Comparison of ENCODE assay signal across 7 mouse cellular contexts in the genomic region with DNA sequence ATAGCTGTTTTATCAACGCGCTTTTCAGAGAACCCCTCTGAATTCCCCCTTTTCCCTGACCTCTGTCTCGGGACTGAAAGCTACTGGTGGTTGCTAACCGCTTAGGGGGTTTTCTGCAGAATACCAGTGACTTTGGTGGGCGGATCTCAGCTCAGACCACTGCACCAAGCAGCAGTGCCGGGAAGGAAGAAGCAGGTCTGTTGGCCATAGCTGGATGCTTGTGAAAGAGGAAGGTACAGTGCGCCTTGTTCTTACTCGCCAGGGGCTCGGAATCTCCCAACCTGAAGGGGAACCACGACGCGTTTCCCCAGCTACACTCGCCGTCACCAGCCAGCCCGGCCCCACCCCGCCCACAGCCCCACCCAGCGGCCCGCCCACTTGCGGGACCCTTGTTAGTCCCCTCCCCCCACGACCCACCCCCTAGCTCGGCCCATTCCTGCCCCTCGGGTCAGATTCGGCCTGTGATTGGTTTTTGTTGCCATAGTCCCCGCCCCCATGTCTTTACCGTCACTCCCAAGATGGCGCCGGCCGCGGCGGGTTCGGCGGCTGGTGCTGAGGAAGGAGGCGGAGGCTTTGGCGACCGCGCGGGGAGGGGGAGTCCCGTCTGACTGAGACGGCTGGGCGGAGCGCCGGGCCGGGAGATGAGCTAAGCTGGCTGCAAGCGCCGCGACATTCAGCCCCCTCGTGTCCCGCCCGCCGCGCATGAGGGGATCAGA. TPM values are rescaled to one million over a fixed set of nuclear protein-coding genes. Genes with fewer than 3 reads are reported as not detected.
A peak's percentile ranks its signal among the peaks of the same experiment; 100 is the strongest.
DNase-seq lines count a peak whose midpoint lies in the region; ATAC-seq lines count a peak whose summit lies in the region.

Dennd4a (plus strand) TSS at position 519 of the 716 bp plus-strand sequence.

- WGBS in intestine, embryonic 16.5 days = under 1% methylated on average over 46 of the region's 51 CpGs
- whole genome bisulfite sequencing in midbrain, embryonic 11.5 days = under 1% methylated on average over 51 of the region's 51 CpGs

- H3K4me2 ChIP-seq in intestine, embryonic 16.5 days (ENCODE audit: low read depth, low read length) = peak within 1 kb of the TSS; percentile 77
- H3K4me2 ChIP-seq in midbrain, embryonic 11.5 days = peak within 1 kb of the TSS; percentile 62

- peak; percentile 98 for ATAC-seq in intestine, embryonic 16.5 days
- ATAC-seq in midbrain, embryonic 11.5 days (ENCODE audit: low FRiP score) = peak; percentile 95

- H3K36me3 ChIP-seq in intestine, embryonic 16.5 days (ENCODE audit: control insufficient read depth, insufficient read depth, low read length) = no peaks in the 10 kb centered on the region
- no peaks in the 10 kb centered on the region for H3K36me3 ChIP-seq in midbrain, embryonic 11.5 days (ENCODE audit: control insufficient read depth, insufficient read depth, low read length)

- H3K4me1 ChIP-seq in intestine, embryonic 16.5 days (ENCODE audit: control insufficient read depth, insufficient read depth, low read length) = peaks cover 6% of the 10 kb centered on the region; the same call in 1 of the 2 replicates
- peaks cover 5% of the 10 kb centered on the region; the same call in 1 of the 2 replicates for H3K4me1 ChIP-seq in midbrain, embryonic 11.5 days (ENCODE audit: control insufficient read depth, insufficient read depth, low read length)

- peak within 1 kb of the TSS; percentile 81 for H3K4me3 ChIP-seq in intestine, embryonic 16.5 days (ENCODE audit: low read length)
- peak within 1 kb of the TSS; percentile 58 for H3K4me3 ChIP-seq in midbrain, embryonic 11.5 days (ENCODE audit: low read depth, low read length)

- H3K27me3 ChIP-seq in intestine, embryonic 16.5 days (replicated peaks; ENCODE audit: control insufficient read depth, insufficient read depth, low read length) = no peaks in the 10 kb centered on the region
- H3K27me3 ChIP-seq in midbrain, embryonic 11.5 days (ENCODE audit: control insufficient read depth, insufficient read depth, low read length) = no peaks in the 10 kb centered on the region

- peak within 1 kb of the TSS; percentile 71 for H3K27ac ChIP-seq in intestine, embryonic 16.5 days (ENCODE audit: low read length)
- H3K27ac ChIP-seq in midbrain, embryonic 11.5 days (ENCODE audit: low read depth, low read length) = peak within 1 kb of the TSS; percentile 80

- peak within 1 kb of the TSS; percentile 73 for H3K9ac ChIP-seq in intestine, embryonic 16.5 days (ENCODE audit: low read depth, low read length)
- H3K9ac ChIP-seq in midbrain, embryonic 11.5 days (ENCODE audit: low read length) = peak within 1 kb of the TSS; percentile 70

- DNase-seq in adrenal gland, adult 8-10 months = peak; percentile 99
- DNase-seq in embryo, embryonic 9.5 days (ENCODE audit: extremely low spot score) = peak; percentile 99
- DNase-seq in gastrocnemius, postnatal 4 days (ENCODE audit: low spot score in 2 of 2) = peak; percentile 94 to 98
- DNase-seq in left cerebral cortex, postnatal 36 days (ENCODE audit: low spot score in 2 of 2) = peak; percentile 99
- DNase-seq in midbrain, embryonic 11.5 days (ENCODE audit: low spot score, missing footprints) = peak; percentile 99
- peak; percentile 97 for DNase-seq in skeletal muscle tissue, adult 2 months (ENCODE audit: low read depth, low spot score)

- no peaks in the 10 kb centered on the region for H3K9me3 ChIP-seq in intestine, embryonic 16.5 days (ENCODE audit: control insufficient read depth, low read length)
- no peaks in the 10 kb centered on the region for H3K9me3 ChIP-seq in midbrain, embryonic 11.5 days (ENCODE audit: control insufficient read depth, low read length)

- intact Hi-C loops in left cerebral cortex, postnatal 36 days (cut with DNase I) = loop anchor here (2.0 kb wide), 2 partner anchors 22 to 74 kb away; partner anchors contain the start of gene Rab11a

RNA-seq across cellular contexts. Expression of gene Dennd4a, which starts in this region (rescaled TPM):
- total RNA-seq in adrenal gland, adult 8-10 months (2022) = 10 to 100 TPM; 15.1 to 42.4 (median 29.1) TPM
- 10 to 100 TPM; 10.9 to 13.1 TPM for total RNA-seq in gastrocnemius, postnatal 4 days (2021)
- polyA plus RNA-seq in intestine, embryonic 16.5 days (2015; fragmentation: Nextera tagmentation; extraction: Ambion mirVana) = 3.9 TPM in 2 replicates
- total RNA-seq in left cerebral cortex, postnatal 36 days (2021) = 10 to 100 TPM; 58.2 to 62.8 TPM
- 8.4 and 8.9 TPM in 2 replicates for polyA plus RNA-seq in midbrain, embryonic 11.5 days (2014; fragmentation: Nextera tagmentation; extraction: Ambion mirVana)

Comparison
In these comparisons a context has a peak if more than half of its experiments do, and no peak if none do; other contexts are left out.
1. Peak in every context shown above with its lines: DNase-seq, ATAC-seq, H3K4me3 ChIP-seq and H3K27ac ChIP-seq.